Mouse (Mus musculus) midbrain, embryonic 13.5 days (tissue): Measurements from ENCODE around the gene Krt78. TPM values are rescaled to one million over a fixed set of nuclear protein-coding genes. Genes with fewer than 3 reads are reported as not detected.

ENCODE experiments used
- ATAC-seq: fragments of 200-750 bp; cut with Nextera tagmentation; 2 replicates; pipeline ENCODE4 v1.8.0; 2017; ENCODE audit warnings: mild to moderate bottlenecking, moderate TSS enrichment, moderate library complexity
- H3K27ac ChIP-seq: fragments of 300-500 bp; sonication (generic); 2 replicates; pipeline ENCODE4 v1.5.1; 2015; ENCODE audit warnings: inconsistent platforms, mild to moderate bottlenecking, moderate library complexity
- H3K27me3 ChIP-seq: fragments of 300-500 bp; sonication (generic); 2 replicates; pipeline ENCODE4 v1.6.1; 2015; ENCODE audit warnings: mild to moderate bottlenecking, inconsistent platforms
- H3K36me3 ChIP-seq: fragments of 300-500 bp; sonication (generic); 2 replicates; pipeline ENCODE4 v1.6.1; 2015; ENCODE audit warnings: mild to moderate bottlenecking, inconsistent platforms
- H3K4me1 ChIP-seq: fragments of 300-500 bp; sonication (generic); replicated peaks from 2 replicates; pipeline ENCODE4 v1.6.1; 2015; ENCODE audit warnings: inconsistent platforms
- H3K4me2 ChIP-seq: fragments of 300-500 bp; sonication (generic); replicated peaks from 2 replicates; pipeline ENCODE4 v1.6.1; 2015; ENCODE audit warnings: moderate library complexity, mild to moderate bottlenecking, inconsistent platforms
- H3K4me3 ChIP-seq: fragments of 300-500 bp; sonication (generic); replicated peaks from 2 replicates; pipeline ENCODE4 v1.5.1; 2015; ENCODE audit warnings: mild to moderate bottlenecking, inconsistent platforms
- H3K9ac ChIP-seq: fragments of 300-500 bp; sonication (generic); replicated peaks from 2 replicates; pipeline ENCODE4 v1.6.1; 2015; ENCODE audit warnings: mild to moderate bottlenecking, inconsistent platforms
- H3K9me3 ChIP-seq: fragments of 300-500 bp; sonication (generic); 2 replicates; pipeline ENCODE4 v1.6.1; 2016; ENCODE audit warnings: mild to moderate bottlenecking, inconsistent platforms
- WGBS: fragments of 180-500 bp; shearing (Covaris S2); methylation state at CpG from one replicate; pipeline ENCODE4 v1.1.7; 2015; 5-methylcytosine and 5-hydroxymethylcytosine counted together
- polyA plus RNA-seq: library from polyadenylated mRNA; unstranded; fragments of >200 nt; fragmentation: Nextera tagmentation; extraction: Ambion mirVana; gene quantifications from 2 replicates; pipeline ENCODE4 v1.2.1, GENCODE M21; 2015

The Krt78 gene
- polyA plus RNA-seq, 1 experiment from 2014 or later, result not detected

DNA sequence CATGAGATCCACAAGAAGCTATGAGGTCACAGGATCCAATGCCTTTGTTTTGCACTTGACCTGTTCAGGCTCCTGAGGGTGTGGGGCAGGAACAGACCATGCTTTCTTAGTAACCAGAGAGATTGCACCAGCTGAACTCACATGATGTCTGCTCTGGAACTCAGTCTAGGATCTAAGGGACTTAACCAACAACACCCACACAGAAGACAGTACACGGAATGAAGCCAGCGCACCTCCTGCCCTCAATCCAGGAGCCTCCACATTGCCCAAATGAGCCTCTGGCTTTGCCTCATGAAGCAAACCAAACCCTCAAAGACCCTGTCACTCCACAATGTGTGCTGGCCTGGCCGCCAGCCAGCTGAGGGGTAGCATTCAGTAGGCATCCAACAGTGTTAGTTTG lies 4.8 kb upstream of the Krt78 start:
- Histone ChIP-seq H3K9me3 (no peaks in the 10 kb centered on the region), H3K36me3 (no peaks in the 10 kb centered on the region), H3K4me1 (no peaks in the 10 kb centered on the region), H3K27ac (no peak overlapping the region), H3K27me3 (no peaks in the 10 kb centered on the region), H3K4me3 (no peak overlapping the region), H3K4me2 (no peak overlapping the region), H3K9ac (no peak overlapping the region)
- WGBS, result 78% methylated on average over 3 of the region's 3 CpGs
- no peak for ATAC-seq

DNA sequence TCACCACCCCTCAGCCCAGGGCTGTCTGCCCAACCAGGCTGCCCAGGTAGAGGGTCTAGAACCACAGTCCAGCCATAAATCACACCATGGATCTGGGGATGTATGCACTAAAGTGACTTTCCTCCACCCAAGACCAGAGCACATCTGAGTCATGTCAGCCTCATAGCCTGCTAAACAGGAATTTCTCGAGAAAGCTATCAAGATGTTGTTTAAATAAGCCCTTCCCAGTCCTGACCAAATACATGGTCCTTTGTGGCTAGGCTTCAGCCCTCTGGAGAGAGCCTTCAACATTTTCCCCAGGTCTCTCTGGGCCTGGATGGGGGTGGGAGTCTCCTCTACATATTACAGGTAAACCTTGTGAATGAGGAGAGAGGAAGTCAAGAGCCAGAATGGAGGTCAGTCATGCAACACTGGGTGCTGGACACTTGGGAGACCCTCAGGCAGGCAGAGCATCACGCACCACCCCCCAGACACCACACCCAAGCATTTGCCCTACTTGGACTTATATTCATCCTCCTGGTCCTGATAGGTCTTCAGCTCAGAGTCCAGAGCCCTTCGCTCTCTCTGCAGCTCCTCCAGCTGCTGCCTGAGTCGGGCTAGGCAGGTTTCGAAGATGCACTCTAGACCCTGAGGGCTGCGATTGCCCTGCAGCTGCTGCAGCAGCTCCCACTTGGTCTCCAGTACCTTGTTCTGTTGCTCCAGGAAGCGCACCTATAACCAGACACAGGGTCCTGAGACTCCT lies 1.2 kb downstream of the Krt78 start:
- no peak for ATAC-seq
- no peaks in the 10 kb centered on the region for H3K36me3 ChIP-seq

DNA sequence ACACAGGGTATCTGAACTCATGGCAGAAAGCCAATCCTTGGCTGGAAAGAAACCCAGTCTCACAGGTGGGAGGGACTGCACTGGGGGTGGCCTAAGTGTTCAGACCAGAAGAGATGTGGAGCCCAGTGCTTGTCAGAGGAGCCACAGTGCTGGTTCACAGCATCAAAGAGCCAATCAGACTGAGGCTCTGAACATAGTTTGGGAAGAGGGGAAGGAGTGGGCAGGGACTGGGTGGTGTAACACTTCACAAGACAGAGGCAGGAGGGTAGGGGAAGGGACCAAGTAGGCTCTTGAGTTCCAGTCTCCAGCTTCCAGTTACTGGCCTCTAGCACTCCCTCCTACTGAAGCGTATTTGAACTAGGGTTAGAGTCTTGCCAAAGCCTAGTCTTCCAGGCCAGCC lies 8.7 kb downstream of the Krt78 start:
- ATAC-seq, result no peak
- H3K4me3 ChIP-seq, result no peak overlapping the region
- H3K9me3 ChIP-seq, result no peaks in the 10 kb centered on the region
- 100% methylated on average over 1 of the region's 1 CpGs for WGBS
- H3K36me3 ChIP-seq, result no peaks in the 10 kb centered on the region
- H3K4me2 ChIP-seq, result no peak overlapping the region
- H3K27me3 ChIP-seq, result no peaks in the 10 kb centered on the region
- peaks cover 5% of the 10 kb centered on the region; the same call in 1 of the 2 replicates for H3K4me1 ChIP-seq
- H3K27ac ChIP-seq, result no peak overlapping the region
- H3K9ac ChIP-seq, result no peak overlapping the region

More for the DNA sequence above, 1.2 kb downstream of the Krt78 start:
- no peaks in the 10 kb centered on the region for H3K9me3 ChIP-seq
- H3K9ac ChIP-seq, result no peak overlapping the region
- H3K27me3 ChIP-seq, result no peaks in the 10 kb centered on the region
- no peak overlapping the region for H3K27ac ChIP-seq
- no peak overlapping the region for H3K4me2 ChIP-seq
- no peak overlapping the region for H3K4me3 ChIP-seq
- 90% methylated on average over 7 of the region's 7 CpGs for whole genome bisulfite sequencing
- H3K4me1 ChIP-seq, result no peaks in the 10 kb centered on the region

DNA sequence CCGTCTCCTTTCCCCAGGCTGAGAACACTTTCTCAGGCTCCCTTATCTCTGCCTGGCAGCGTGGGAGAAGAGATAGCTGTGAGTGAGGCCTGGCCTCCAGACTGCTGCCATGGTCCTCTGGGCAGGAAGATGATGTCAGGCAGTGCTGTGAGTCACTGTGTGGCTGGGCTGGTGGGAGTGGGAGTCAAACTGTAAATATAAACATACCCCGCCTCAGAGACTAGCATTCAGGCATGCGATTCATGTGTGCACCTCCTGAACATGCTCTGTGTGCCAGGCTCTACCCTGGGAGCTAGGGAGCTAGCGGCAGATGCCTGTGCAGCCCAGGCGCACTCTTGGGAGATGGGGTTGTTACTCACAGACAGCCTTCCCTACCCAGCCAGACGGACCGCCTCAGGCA lies 12.1 kb downstream of the Krt78 start:
- 83% methylated on average over 8 of the region's 8 CpGs for WGBS
- ATAC-seq, result no peak
- Histone ChIP-seq H3K27me3 (no peaks in the 10 kb centered on the region), H3K36me3 (no peaks in the 10 kb centered on the region), H3K4me1 (peaks cover 5% of the 10 kb centered on the region; the same call in 1 of the 2 replicates), H3K9ac (no peak overlapping the region), H3K9me3 (no peaks in the 10 kb centered on the region), H3K4me3 (no peak overlapping the region), H3K27ac (no peak overlapping the region), H3K4me2 (no peak overlapping the region)

GRCm38 (mm10) chr15:101940274-101940829 lies 13.7 kb downstream of the Krt78 start, which contains the start of gene Krt79:
Gene Krt79 (minus strand): TSS chr15:101940324.
- 65% methylated on average over 6 of the region's 6 CpGs for WGBS
- Histone ChIP-seq H3K36me3 (no peaks in the 10 kb centered on the region), H3K9ac (no peak within 1 kb of the TSS), H3K27me3 (no peaks in the 10 kb centered on the region), H3K4me2 (no peak within 1 kb of the TSS), H3K4me1 (peaks cover 5% of the 10 kb centered on the region; the same call in 1 of the 2 replicates), H3K4me3 (no peak within 1 kb of the TSS), H3K27ac (no peak within 1 kb of the TSS), H3K9me3 (no peaks in the 10 kb centered on the region)
- no peak for ATAC-seq

GRCm38 (mm10) chr15:101938600-101939308 lies 15.3 kb downstream of the Krt78 start:
- Histone ChIP-seq H3K9me3 (no peaks in the 10 kb centered on the region), H3K4me2 (no peak overlapping the region), H3K36me3 (no peaks in the 10 kb centered on the region), H3K27ac (no peak overlapping the region), H3K9ac (no peak overlapping the region), H3K27me3 (no peaks in the 10 kb centered on the region), H3K4me1 (peaks cover 5% of the 10 kb centered on the region; the same call in 1 of the 2 replicates), H3K4me3 (no peak overlapping the region)
- 90% methylated on average over 9 of the region's 9 CpGs for WGBS
- no peak for ATAC-seq

GRCm38 (mm10) chr15:101933024-101933423 lies 21.1 kb downstream of the Krt78 start:
- Histone ChIP-seq H3K4me1 (peaks cover 16% of the 10 kb centered on the region), H3K9me3 (no peaks in the 10 kb centered on the region), H3K4me2 (no peak overlapping the region), H3K27ac (no peak overlapping the region), H3K9ac (no peak overlapping the region), H3K4me3 (no peak overlapping the region), H3K27me3 (peaks cover 26% of the 10 kb centered on the region), H3K36me3 (no peaks in the 10 kb centered on the region)
- 87% methylated on average over 6 of the region's 6 CpGs for WGBS
- no peak for ATAC-seq

DNA sequence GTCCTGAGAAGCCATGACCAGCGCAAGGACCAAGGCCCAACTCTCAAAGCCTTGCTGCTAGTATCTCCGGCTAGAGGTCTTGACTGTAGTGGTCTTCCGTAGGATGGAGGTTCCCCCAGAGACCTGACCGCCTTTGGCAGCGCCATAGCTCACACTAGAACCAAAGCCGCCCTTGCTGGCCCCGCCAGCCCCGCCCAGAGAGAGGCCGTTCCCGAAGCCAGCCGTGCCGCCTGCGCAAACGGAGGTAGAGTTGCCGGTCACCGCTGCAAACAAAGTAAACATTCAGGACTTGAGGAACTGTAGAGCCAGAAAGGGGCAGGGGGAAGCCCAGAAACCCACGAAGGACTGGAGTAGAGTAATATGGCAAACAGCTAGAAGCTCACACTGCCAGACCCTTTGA lies 24.4 kb downstream of the Krt78 start:
- Histone ChIP-seq H3K4me1 (peaks cover 16% of the 10 kb centered on the region), H3K4me3 (peak overlapping the region; percentile 16; the same call in 1 of the 2 replicates), H3K36me3 (no peaks in the 10 kb centered on the region), H3K27me3 (peaks cover 26% of the 10 kb centered on the region), H3K27ac (no peak overlapping the region), H3K9ac (no peak overlapping the region), H3K9me3 (no peaks in the 10 kb centered on the region), H3K4me2 (peak overlapping the region; percentile 44)
- WGBS, result 8% methylated on average over 17 of the region's 17 CpGs
- no peak for ATAC-seq

- Histone ChIP-seq H3K4me1 (peaks cover 16% of the 10 kb centered on the region), H3K4me3 (no peak overlapping the region), H3K27me3 (peaks cover 26% of the 10 kb centered on the region), H3K27ac (no peak overlapping the region), H3K9me3 (no peaks in the 10 kb centered on the region), H3K9ac (no peak overlapping the region), H3K4me2 (no peak overlapping the region; the same call in 1 of the 2 replicates), H3K36me3 (no peaks in the 10 kb centered on the region)
- no peak for ATAC-seq
- 20% methylated on average over 9 of the region's 9 CpGs for WGBS
These were observed 25.0 kb downstream of the Krt78 start for GRCm38 (mm10) chr15:101929087-101929486.

DNA sequence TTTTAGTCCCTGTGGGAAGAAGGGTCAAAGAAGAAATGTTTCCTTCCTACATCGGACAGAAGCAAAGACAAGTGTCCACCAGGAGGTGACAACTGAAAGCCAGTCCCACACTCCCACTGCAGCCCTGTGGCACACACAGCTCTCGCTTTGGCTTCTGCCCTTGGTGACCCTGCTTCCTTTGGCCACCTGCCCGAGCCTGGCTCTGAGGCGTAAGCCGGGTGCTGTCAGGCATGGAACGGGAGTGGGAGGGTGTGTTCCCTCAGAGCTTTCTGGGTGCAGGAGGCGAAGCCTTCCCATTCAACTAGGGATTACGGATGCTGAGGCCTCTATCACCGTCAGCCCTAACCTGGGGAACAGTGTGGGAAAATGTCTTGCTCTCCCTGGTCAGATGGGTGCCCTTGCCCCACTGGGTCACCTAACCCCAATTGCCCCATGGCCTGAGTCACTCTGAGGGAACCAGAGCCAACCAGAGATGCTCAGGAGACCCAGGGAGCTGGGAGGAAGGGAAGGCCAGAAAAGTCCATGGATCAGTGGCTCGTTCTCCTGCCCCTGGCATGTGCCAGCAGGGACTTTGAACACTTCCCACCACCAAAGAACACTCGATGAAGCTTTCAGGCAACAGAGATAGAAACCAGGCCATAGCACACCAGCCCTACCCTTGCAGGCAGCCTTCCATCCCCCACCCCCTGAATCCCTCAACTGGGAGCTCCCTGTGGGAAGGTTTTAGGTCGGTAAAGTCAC lies 26.6 kb downstream of the Krt78 start:
- H3K4me3 ChIP-seq, result no peak overlapping the region
- H3K36me3 ChIP-seq, result no peaks in the 10 kb centered on the region
- no peak overlapping the region for H3K4me2 ChIP-seq
- peaks cover 16% of the 10 kb centered on the region for H3K4me1 ChIP-seq
- 62% methylated on average over 12 of the region's 12 CpGs for WGBS
- H3K27ac ChIP-seq, result no peak overlapping the region
- no peaks in the 10 kb centered on the region for H3K9me3 ChIP-seq
- no peak for ATAC-seq
- no peak overlapping the region for H3K9ac ChIP-seq
- H3K27me3 ChIP-seq, result peaks cover 24% of the 10 kb centered on the region

DNA sequence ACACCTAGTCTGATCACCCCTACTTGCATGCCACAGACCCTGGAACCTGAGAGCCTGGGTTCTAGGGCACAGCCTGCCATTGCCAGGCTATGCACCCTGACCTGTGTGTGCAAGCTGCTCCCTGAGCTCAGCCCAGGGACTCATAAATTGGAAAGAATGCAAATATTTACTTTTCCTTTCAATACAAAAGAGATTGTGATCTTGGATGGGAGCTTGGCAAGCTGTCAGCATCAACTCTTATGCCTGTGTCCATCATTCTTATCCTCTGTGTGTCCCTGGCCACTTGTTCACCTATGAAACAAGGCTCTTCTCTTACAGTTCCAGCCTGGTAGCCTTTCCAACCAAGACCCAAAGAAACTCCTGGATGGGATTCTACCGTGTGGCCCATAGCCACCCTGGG lies 29.0 kb downstream of the Krt78 start:
- peaks cover 10% of the 10 kb centered on the region; the same call in 1 of the 2 replicates for H3K27me3 ChIP-seq
- no peak overlapping the region for H3K27ac ChIP-seq
- H3K9me3 ChIP-seq, result no peaks in the 10 kb centered on the region
- H3K36me3 ChIP-seq, result no peaks in the 10 kb centered on the region
- 86% methylated on average over 1 of the region's 1 CpGs for WGBS
- no peak overlapping the region for H3K9ac ChIP-seq
- no peak overlapping the region for H3K4me3 ChIP-seq
- ATAC-seq, result no peak
- peaks cover 10% of the 10 kb centered on the region for H3K4me1 ChIP-seq
- no peak overlapping the region for H3K4me2 ChIP-seq
